Mouse (Mus musculus) bone marrow macrophage, adult 2 months (primary cell): ENCODE results near the gene Naglu. TPM values are rescaled to one million over a fixed set of nuclear protein-coding genes. Genes with fewer than 3 reads are reported as not detected.
"Not testable (repeated sequence)": the region's sequence is repeated elsewhere in the genome, so short reads cannot be mapped to it uniquely, and the experiment has no call there.

ENCODE experiments used
- H3K27ac ChIP-seq: 2 replicates; pipeline ENCODE4 v1.5.1; 2012; ENCODE audit warnings: low read depth, low read length; ENCODE audit not compliant: insufficient read depth
- H3K4me1 ChIP-seq: 2 replicates; pipeline ENCODE4 v1.6.1; 2012; ENCODE audit warnings: low read length; ENCODE audit not compliant: control insufficient read depth, insufficient read depth
- H3K4me3 ChIP-seq: 2 replicates; pipeline ENCODE4 v1.5.1; 2012; ENCODE audit warnings: mild to moderate bottlenecking, low read length, moderate library complexity; ENCODE audit not compliant: insufficient read depth
- CTCF ChIP-seq: IDR thresholded peaks from 2 replicates; pipeline ENCODE4 v1.5.1; 2012; ENCODE audit warnings: low read depth, mild to moderate bottlenecking, low read length, moderate library complexity
- POLR2A ChIP-seq: IDR thresholded peaks from 2 replicates; pipeline ENCODE4 v1.6.1; 2012; ENCODE audit warnings: mild to moderate bottlenecking, low read depth, low read length, borderline replicate concordance
- polyA plus RNA-seq: library from polyadenylated mRNA; stranded (reverse); fragments of >200 nt; gene quantifications from 2 replicates; pipeline ENCODE4 v1.2.4, GENCODE M21; 2012; ENCODE audit not compliant: missing spikeins, insufficient read depth, insufficient read length

Naglu gene
- polyA plus RNA-seq, 1 experiment = 64.3 TPM

GRCm38 (mm10) chr11:101119131-101119760 lies 49.4 kb downstream of the Naglu start:
- peak overlapping the region; percentile 77 for H3K4me3 ChIP-seq
- H3K4me1 ChIP-seq = peaks cover 35% of the 10 kb centered on the region
- peak overlapping the region; percentile 58 for H3K27ac ChIP-seq
- no peak for TF ChIP-seq CTCF
- no peak for TF ChIP-seq POLR2A

- Histone ChIP-seq H3K27ac (peak within 1 kb of the TSS; percentile 58), H3K4me3 (peak within 1 kb of the TSS; percentile 77), H3K4me1 (peaks cover 29% of the 10 kb centered on the region)
- peak; percentile 80; the same call in 1 of the 2 replicates for TF ChIP-seq POLR2A
- TF ChIP-seq CTCF = no peak
These were observed 50.1 kb downstream of the Naglu start, which contains the start of the genes Retreg3 and Tubg1 for GRCm38 (mm10) chr11:101119761-101120544. Retreg3 (minus strand) TSS chr11:101119893. Tubg1 (plus strand) TSS chr11:101119938.

GRCm38 (mm10) chr11:101120545-101121188 lies 50.9 kb downstream of the Naglu start:
- H3K4me3 ChIP-seq = peak overlapping the region; percentile 73
- peak overlapping the region; percentile 49 for H3K27ac ChIP-seq
- H3K4me1 ChIP-seq = peaks cover 26% of the 10 kb centered on the region
- TF ChIP-seq POLR2A (no peak), CTCF (no peak)

- H3K27ac ChIP-seq, H3K4me3 ChIP-seq, H3K4me1 ChIP-seq: not testable (repeated sequence)
These were observed 54.7 kb downstream of the Naglu start for GRCm38 (mm10) chr11:101124494-101124893.

- H3K27ac ChIP-seq, H3K4me1 ChIP-seq, H3K4me3 ChIP-seq: not testable (repeated sequence)
These were observed 55.2 kb downstream of the Naglu start for GRCm38 (mm10) chr11:101125008-101125407.

DNA sequence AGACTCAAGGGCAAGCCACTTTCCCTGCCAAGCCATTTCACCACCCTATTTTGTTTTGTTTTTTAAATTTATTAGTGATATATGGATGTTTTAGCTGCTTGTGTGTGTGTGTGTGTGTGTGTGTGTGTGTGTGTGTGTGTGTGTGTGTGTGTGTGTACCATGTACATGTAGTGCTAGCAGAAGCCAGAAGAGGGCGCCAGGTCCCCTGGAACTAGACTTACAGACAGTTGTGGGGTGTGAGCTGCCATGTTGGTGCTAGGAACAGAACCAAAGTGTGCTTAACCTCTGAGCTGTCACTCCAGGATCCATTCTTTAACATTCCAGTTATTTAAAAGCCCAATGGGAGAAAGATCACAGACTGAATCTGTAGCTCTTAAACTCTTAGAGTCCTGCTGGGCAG lies 57.3 kb downstream of the Naglu start:
- Histone ChIP-seq H3K4me1 (peaks cover 13% of the 10 kb centered on the region), H3K27ac (no peak overlapping the region), H3K4me3 (no peak overlapping the region)
- TF ChIP-seq CTCF (no peak), POLR2A (no peak)

Other genes starting within 250 kb of the Naglu start
- 30.8 and 30.9 TPM in 2 replicates for gene Stat5b, start 219.3 kb upstream of the Naglu start, polyA plus RNA-seq
- gene Stat5a, start 210.7 kb upstream of the Naglu start, polyA plus RNA-seq = 16.3 and 20.7 TPM in 2 replicates
- 73.3 and 76.6 TPM in 2 replicates for gene Stat3, start 130.5 kb upstream of the Naglu start, polyA plus RNA-seq
- gene Cavin1, start 99.1 kb upstream of the Naglu start, polyA plus RNA-seq = 3.8 and 4.1 TPM in 2 replicates
- 163 and 186 TPM in 2 replicates for gene Atp6v0a1, start 60.6 kb upstream of the Naglu start, polyA plus RNA-seq
- gene Hsd17b1, start 8.4 kb downstream of the Naglu start, polyA plus RNA-seq = 0.60 TPM in 1 of 2 replicates, not detected in the other
- 16.5 and 19.6 TPM in 2 replicates for gene Coasy, start 12.6 kb downstream of the Naglu start, polyA plus RNA-seq
- 53.8 and 67.3 TPM in 2 replicates for gene Mlx, start 17.3 kb downstream of the Naglu start, polyA plus RNA-seq
- 4.1 and 4.8 TPM in 2 replicates for gene Psmc3ip, start 25.4 kb downstream of the Naglu start, polyA plus RNA-seq
- gene Retreg3, start 49.9 kb downstream of the Naglu start, polyA plus RNA-seq = 52.2 and 62.4 TPM in 2 replicates
- 13.3 and 18.6 TPM in 2 replicates for gene Tubg1, start 49.9 kb downstream of the Naglu start, polyA plus RNA-seq
- not detected in 2 replicates for gene Tubg2, start 85.9 kb downstream of the Naglu start, polyA plus RNA-seq
- gene Cntnap1, start 100.5 kb downstream of the Naglu start, polyA plus RNA-seq = 2.5 and 3.2 TPM in 2 replicates
- 4.3 and 6.4 TPM in 2 replicates for gene Plekhh3, start 101.3 kb downstream of the Naglu start, polyA plus RNA-seq
- not detected in 2 replicates for gene Ccr10, start 105.4 kb downstream of the Naglu start, polyA plus RNA-seq
- gene Ezh1, start 156.5 kb downstream of the Naglu start, polyA plus RNA-seq = 48.6 and 52.5 TPM in 2 replicates
- gene Ramp2, start 176.0 kb downstream of the Naglu start, polyA plus RNA-seq = not detected in 2 replicates
- gene Vps25, start 183.7 kb downstream of the Naglu start, polyA plus RNA-seq = 111 and 114 TPM in 2 replicates
- not detected in 2 replicates for gene Wnk4, start 190.6 kb downstream of the Naglu start, polyA plus RNA-seq
- 1.0 and 1.6 TPM in 2 replicates for gene Cntd1, start 209.0 kb downstream of the Naglu start, polyA plus RNA-seq
- 60.1 and 63.3 TPM in 2 replicates for gene Coa3, start 209.1 kb downstream of the Naglu start, polyA plus RNA-seq
- 78.3 and 80.1 TPM in 2 replicates for gene Becn1, start 232.3 kb downstream of the Naglu start, polyA plus RNA-seq
- 48.8 and 53.2 TPM in 2 replicates for gene Psme3, start 246.2 kb downstream of the Naglu start, polyA plus RNA-seq